Mouse (Mus musculus) heart, embryonic 16.5 days (tissue): ENCODE results near the gene Hcn4. TPM values are rescaled to one million over a fixed set of nuclear protein-coding genes. Genes with fewer than 3 reads are reported as not detected.
A peak's percentile ranks its signal among the peaks of the same experiment; 100 is the strongest.

Experiments used
- ATAC-seq: fragments of 200-750 bp; cut with Nextera tagmentation; replicated peaks from 2 replicates; pipeline ENCODE4 v1.8.0; 2017; ENCODE audit warnings: moderate number of reproducible peaks; ENCODE audit not compliant: insufficient read depth, low FRiP score; ENCODE audit errors: extremely low read depth
- H3K27ac ChIP-seq: fragments of 300-500 bp; sonication (generic); 2 replicates; pipeline ENCODE4 v1.5.1; 2014; ENCODE audit warnings: mild to moderate bottlenecking, low read length, control low read depth, moderate library complexity
- H3K27me3 ChIP-seq: fragments of 300-500 bp; sonication (generic); 2 replicates; pipeline ENCODE4 v1.6.1; 2014; ENCODE audit warnings: low read length, mixed read lengths; ENCODE audit not compliant: control insufficient read depth, insufficient read depth
- H3K36me3 ChIP-seq: fragments of 300-500 bp; sonication (generic); 2 replicates; pipeline ENCODE4 v1.6.1; 2014; ENCODE audit not compliant: control insufficient read depth, insufficient read depth
- H3K4me1 ChIP-seq: fragments of 300-500 bp; sonication (generic); 2 replicates; pipeline ENCODE4 v1.6.1; 2014; ENCODE audit warnings: low read length, mixed read lengths; ENCODE audit not compliant: control insufficient read depth, insufficient read depth
- H3K4me2 ChIP-seq: fragments of 300-500 bp; sonication (generic); 2 replicates; pipeline ENCODE4 v1.6.1; 2014; ENCODE audit warnings: low read depth, mild to moderate bottlenecking, control low read depth, low read length
- H3K4me3 ChIP-seq: fragments of 300-500 bp; sonication (generic); 2 replicates; pipeline ENCODE4 v1.5.1; 2014; ENCODE audit warnings: mild to moderate bottlenecking, control low read depth, low read length
- H3K9ac ChIP-seq: fragments of 300-500 bp; sonication (generic); 2 replicates; pipeline ENCODE4 v1.6.1; 2014; ENCODE audit warnings: low read length, control low read depth
- H3K9me3 ChIP-seq: fragments of 300-500 bp; sonication (generic); replicated peaks from 2 replicates; pipeline ENCODE4 v1.6.1; 2016; ENCODE audit warnings: low read length; ENCODE audit not compliant: control insufficient read depth
- WGBS: fragments of 180-500 bp; shearing (Covaris S2); extraction: QIAGEN DNeasy Blood & Tissue Kit; methylation state at CpG from one replicate; pipeline ENCODE4 v1.1.7; 2014; 5-methylcytosine and 5-hydroxymethylcytosine counted together
- polyA plus RNA-seq: library from polyadenylated mRNA; unstranded; fragments of >200 nt; fragmentation: Nextera tagmentation; extraction: Ambion mirVana; gene quantifications from 2 replicates; pipeline ENCODE4 v1.2.1, GENCODE M21; 2015

Hcn4 gene
- polyA plus RNA-seq, 1 experiment from 2014 or later, result 0.89 TPM

GRCm38 (mm10) chr9:58890893-58891292, 67.7 kb downstream of the Hcn4 start:
- H3K4me3 ChIP-seq, result no peak overlapping the region
- no peak for ATAC-seq
- WGBS, result 63% methylated on average over 8 of the region's 8 CpGs
- H3K27me3 ChIP-seq, result no peaks in the 10 kb centered on the region
- H3K36me3 ChIP-seq, result peaks cover 18% of the 10 kb centered on the region
- H3K9me3 ChIP-seq, result no peaks in the 10 kb centered on the region
- H3K9ac ChIP-seq, result no peak overlapping the region
- H3K4me2 ChIP-seq, result no peak overlapping the region
- peaks cover 17% of the 10 kb centered on the region for H3K4me1 ChIP-seq
- H3K27ac ChIP-seq, result peak overlapping the region; percentile 69

- no peak overlapping the region for H3K4me2 ChIP-seq
- H3K36me3 ChIP-seq, result peaks cover 18% of the 10 kb centered on the region
- WGBS, result 82% methylated on average over 6 of the region's 6 CpGs
- H3K9me3 ChIP-seq, result no peaks in the 10 kb centered on the region
- no peak overlapping the region for H3K9ac ChIP-seq
- peaks cover 13% of the 10 kb centered on the region for H3K4me1 ChIP-seq
- H3K27me3 ChIP-seq, result no peaks in the 10 kb centered on the region
- H3K4me3 ChIP-seq, result no peak overlapping the region
- no peak for ATAC-seq
- H3K27ac ChIP-seq, result peak overlapping the region; percentile 45
Measured at GRCm38 (mm10) chr9:58891840-58892640, 68.8 kb downstream of the Hcn4 start.

DNA sequence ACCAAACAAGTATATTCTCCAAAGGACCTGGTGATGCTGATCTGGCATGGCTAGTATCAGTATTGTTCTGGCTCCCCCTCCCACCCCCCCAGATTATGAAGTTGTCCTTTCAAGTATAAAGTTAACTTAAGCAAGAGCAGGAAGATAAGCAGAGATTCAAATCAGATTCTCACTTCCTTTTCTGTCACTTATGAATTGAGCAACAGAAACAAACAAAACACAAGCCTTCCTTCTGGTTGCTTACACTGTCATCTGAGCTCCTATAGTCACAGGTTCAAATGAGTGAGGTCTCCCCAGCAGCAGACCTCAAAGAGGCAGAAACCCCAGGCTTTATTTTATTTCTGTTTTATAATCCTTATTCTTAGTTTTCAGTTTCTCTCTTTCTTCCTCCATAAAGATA, 76.4 kb downstream of the Hcn4 start:
- H3K27ac ChIP-seq, result no peak overlapping the region
- H3K9ac ChIP-seq, result no peak overlapping the region
- no peak overlapping the region for H3K4me3 ChIP-seq
- ATAC-seq, result no peak
- no peaks in the 10 kb centered on the region for H3K4me1 ChIP-seq
- H3K27me3 ChIP-seq, result no peaks in the 10 kb centered on the region
- peaks cover 11% of the 10 kb centered on the region; the same call in 1 of the 2 replicates for H3K36me3 ChIP-seq
- H3K9me3 ChIP-seq, result no peaks in the 10 kb centered on the region
- no peak overlapping the region for H3K4me2 ChIP-seq

DNA sequence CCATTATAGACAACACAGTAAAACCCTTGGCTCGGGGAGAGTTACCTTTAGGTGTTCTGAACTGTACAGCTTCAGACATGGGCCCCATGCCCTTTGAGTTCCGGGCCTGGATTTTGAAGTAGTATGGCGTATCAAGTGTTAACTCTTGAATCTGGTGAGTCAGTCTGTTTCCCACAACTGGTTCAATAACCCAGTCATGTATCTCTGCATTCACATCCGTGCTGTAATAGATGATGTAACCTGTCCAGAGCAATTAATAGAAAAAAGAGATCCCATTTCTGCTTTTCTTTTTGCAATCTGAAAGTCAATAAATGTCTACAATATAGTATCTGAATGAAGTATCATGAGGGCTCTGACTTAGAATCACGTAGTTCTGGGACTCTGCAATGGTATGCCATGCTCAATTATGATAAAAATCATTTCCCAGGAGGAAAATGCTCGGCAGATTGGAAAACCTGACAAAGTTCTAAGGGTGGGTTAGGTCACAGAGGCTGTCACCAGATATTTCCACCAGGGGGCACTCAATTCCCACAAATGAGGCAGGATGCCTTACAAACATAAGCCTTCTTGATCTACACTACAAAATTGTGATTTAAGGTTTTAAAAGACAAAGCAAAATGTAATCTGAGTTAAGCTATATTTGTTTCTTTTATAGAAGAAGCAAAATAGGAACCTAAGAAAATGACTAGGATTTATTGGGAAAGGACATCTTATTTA, 79.8 kb downstream of the Hcn4 start:
- Histone ChIP-seq H3K4me3 (no peak overlapping the region), H3K9ac (no peak overlapping the region), H3K36me3 (peaks cover 16% of the 10 kb centered on the region; the same call in 1 of the 2 replicates), H3K4me2 (no peak overlapping the region), H3K9me3 (no peaks in the 10 kb centered on the region), H3K27ac (no peak overlapping the region), H3K4me1 (no peaks in the 10 kb centered on the region), H3K27me3 (no peaks in the 10 kb centered on the region)
- 64% methylated on average over 6 of the region's 6 CpGs for WGBS
- no peak for ATAC-seq

Other genes with a start within 250 kb of the Hcn4 start
- gene Nptn, start 241.2 kb upstream of the Hcn4 start, polyA plus RNA-seq, result 110 and 124 TPM in 2 replicates
- 6.0 and 6.8 TPM in 2 replicates for gene Rec114, start 79.4 kb upstream of the Hcn4 start, polyA plus RNA-seq
- 21.8 and 24.5 TPM in 2 replicates for gene Neo1, start 213.0 kb downstream of the Hcn4 start, polyA plus RNA-seq